Mouse (Mus musculus): Measurements from ENCODE around the gene Tmem44. TPM values are rescaled to one million over a fixed set of nuclear protein-coding genes. Genes with fewer than 3 reads are reported as not detected.
"Not testable (repeated sequence)": the region's sequence is repeated elsewhere in the genome, so short reads cannot be mapped to it uniquely, and the experiment has no call there.

Gene Tmem44
- polyA plus RNA-seq, 1 experiment, result 3.0 TPM

DNA sequence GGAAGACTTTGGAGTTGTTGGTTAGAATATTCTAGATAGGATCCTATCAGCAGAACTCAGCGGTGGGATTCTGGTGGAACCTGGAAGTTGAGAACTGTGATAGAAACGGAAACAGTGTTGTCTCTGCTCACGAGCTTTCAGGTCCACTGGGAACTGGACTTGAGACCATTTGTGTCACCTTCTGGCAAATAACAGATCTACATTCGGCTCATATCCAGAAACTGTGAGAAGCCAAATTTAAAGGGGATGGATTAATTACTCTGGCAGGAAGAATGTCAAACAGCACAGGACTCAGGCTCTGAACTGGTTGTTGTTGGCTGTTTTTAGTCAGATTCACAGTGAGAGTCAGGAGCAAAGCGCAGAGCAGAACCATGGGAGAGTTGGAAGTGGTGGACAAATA lies 72.9 kb downstream of the Tmem44 start:
- peaks cover 4% of the 10 kb centered on the region; the same call in 1 of the 2 replicates for H3K4me1 ChIP-seq (ENCODE audit: control insufficient read depth, insufficient read depth, insufficient read length, low read length)
- H3K36me3 ChIP-seq (ENCODE audit: control insufficient read depth, insufficient read depth, low read length), result no peaks in the 10 kb centered on the region
- no peaks in the 10 kb centered on the region for H3K27me3 ChIP-seq (ENCODE audit: control insufficient read depth, insufficient read depth, low read length)
- 85% methylated on average over 5 of the region's 5 CpGs for WGBS
- TF ChIP-seq POLR2A (IDR thresholded peaks at IDR 0.05; ENCODE audit: low read depth, low read length) (no peak), CTCF (IDR thresholded peaks at IDR 0.05; ENCODE audit: extremely low read depth, insufficient read length, insufficient replicate concordance, low read depth, low read length) (no peak)
- no peak overlapping the region for H3K27ac ChIP-seq (ENCODE audit: insufficient read depth, low read depth, low read length)
- H3K4me3 ChIP-seq (ENCODE audit: low read depth, low read length), result no peak overlapping the region

DNA sequence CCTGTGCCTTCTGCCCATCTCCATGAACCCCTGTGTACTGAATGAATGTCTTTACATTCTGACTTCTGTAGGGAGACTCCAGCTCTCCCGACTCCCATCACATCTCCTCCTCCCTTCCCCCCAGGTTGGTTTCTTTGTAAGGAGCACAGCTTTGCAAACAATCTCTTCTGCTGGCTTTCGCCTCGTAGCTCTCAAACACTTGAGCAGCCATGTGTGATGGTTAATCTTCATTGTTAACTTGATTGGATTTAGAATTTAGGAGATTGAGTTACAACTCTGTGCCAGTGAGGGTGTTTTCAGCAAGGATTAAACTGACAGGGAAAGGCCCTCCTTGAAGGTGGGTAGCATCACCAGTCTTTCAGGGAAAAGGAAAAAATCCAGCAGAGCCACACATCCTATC lies 73.6 kb downstream of the Tmem44 start:
- H3K27me3 ChIP-seq (ENCODE audit: control insufficient read depth, insufficient read depth, low read length), result no peaks in the 10 kb centered on the region
- TF ChIP-seq POLR2A (IDR thresholded peaks at IDR 0.05; ENCODE audit: low read depth, low read length) (no peak), CTCF (IDR thresholded peaks at IDR 0.05; ENCODE audit: extremely low read depth, insufficient read length, insufficient replicate concordance, low read depth, low read length) (no peak)
- no peaks in the 10 kb centered on the region for H3K36me3 ChIP-seq (ENCODE audit: control insufficient read depth, insufficient read depth, low read length)
- no peak overlapping the region for H3K27ac ChIP-seq (ENCODE audit: insufficient read depth, low read depth, low read length)
- H3K4me1 ChIP-seq (ENCODE audit: control insufficient read depth, insufficient read depth, insufficient read length, low read length), result peaks cover 7% of the 10 kb centered on the region; the same call in 1 of the 2 replicates
- H3K4me3 ChIP-seq (ENCODE audit: low read depth, low read length), result no peak overlapping the region
- 90% methylated on average over 3 of the region's 3 CpGs for WGBS

DNA sequence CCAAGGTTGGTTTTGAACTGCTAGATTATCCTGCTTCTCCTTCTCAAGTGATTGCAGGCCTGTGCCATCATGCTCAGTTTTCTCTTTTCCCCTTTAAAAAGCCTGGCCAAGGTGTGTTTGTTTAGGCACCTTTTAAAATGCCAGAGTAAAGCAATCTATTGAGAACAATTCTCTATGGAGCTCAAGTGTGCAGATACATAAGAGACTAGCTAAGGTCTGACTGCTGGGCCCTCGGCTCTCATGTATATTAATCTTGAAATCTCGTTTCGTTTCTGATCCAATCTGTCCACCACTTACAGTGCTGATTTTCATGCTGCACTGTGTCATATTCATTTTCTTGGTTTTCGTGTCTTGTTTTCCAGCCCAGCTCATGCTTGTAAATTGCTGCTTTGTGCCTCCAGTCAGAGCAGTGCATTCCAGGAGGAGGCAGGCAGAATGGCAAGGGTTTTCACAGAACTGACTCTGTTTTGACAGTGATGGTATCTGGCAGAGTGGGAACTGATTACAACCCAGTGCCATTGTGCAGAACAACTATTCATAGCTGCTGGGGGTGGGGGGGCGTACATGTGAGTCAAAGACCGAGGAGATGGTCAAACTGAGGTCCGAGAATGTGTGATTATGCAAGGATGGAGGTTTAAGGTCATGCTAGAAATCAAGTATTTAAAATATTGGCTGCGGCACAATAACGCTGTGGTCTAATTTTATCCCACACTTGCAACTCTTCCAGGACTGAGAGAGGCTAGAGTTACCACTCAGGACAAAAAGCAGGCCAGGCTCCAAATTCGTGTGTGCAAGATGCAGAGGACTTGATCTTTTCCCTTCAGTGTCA lies 74.8 kb downstream of the Tmem44 start:
- TF ChIP-seq CTCF (IDR thresholded peaks at IDR 0.05; ENCODE audit: extremely low read depth, insufficient read length, insufficient replicate concordance, low read depth, low read length) (no peak), POLR2A (IDR thresholded peaks at IDR 0.05; ENCODE audit: low read depth, low read length) (no peak)
- no peaks in the 10 kb centered on the region for H3K27me3 ChIP-seq (ENCODE audit: control insufficient read depth, insufficient read depth, low read length)
- peaks cover 10% of the 10 kb centered on the region; the same call in 1 of the 2 replicates for H3K4me1 ChIP-seq (ENCODE audit: control insufficient read depth, insufficient read depth, insufficient read length, low read length)
- H3K4me3 ChIP-seq (ENCODE audit: low read depth, low read length), result no peak overlapping the region
- 81% methylated on average over 10 of the region's 10 CpGs for WGBS
- H3K36me3 ChIP-seq (ENCODE audit: control insufficient read depth, insufficient read depth, low read length), result no peaks in the 10 kb centered on the region
- no peak overlapping the region for H3K27ac ChIP-seq (ENCODE audit: insufficient read depth, low read depth, low read length)

DNA sequence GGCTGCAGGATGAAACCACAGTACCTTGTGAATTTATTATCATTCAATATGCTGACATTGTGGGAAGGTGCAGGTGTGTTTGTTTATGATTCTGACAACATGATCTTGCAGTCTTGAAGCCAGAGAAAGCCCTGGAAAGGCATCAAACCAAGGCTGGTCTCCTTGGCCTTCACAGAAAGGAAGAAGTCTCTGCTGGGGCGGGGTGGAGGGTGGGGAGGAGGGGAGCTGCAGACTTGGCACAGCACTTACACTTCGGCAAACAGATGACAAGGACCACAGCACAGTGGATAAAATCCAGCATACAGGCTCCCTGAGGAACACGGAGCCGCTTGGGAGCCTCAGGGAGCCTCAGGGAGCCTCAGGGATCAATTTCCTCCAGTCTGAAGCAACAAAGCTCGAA lies 78.2 kb downstream of the Tmem44 start:
- Histone ChIP-seq H3K36me3 (ENCODE audit: control insufficient read depth, insufficient read depth, low read length) (no peaks in the 10 kb centered on the region), H3K27ac (ENCODE audit: insufficient read depth, low read depth, low read length) (peak overlapping the region; percentile 34; the same call in 1 of the 2 replicates), H3K4me1 (ENCODE audit: control insufficient read depth, insufficient read depth, insufficient read length, low read length) (peaks cover 10% of the 10 kb centered on the region; the same call in 1 of the 2 replicates), H3K27me3 (ENCODE audit: control insufficient read depth, insufficient read depth, low read length) (no peaks in the 10 kb centered on the region), H3K4me3 (ENCODE audit: low read depth, low read length) (no peak overlapping the region)
- TF ChIP-seq POLR2A (IDR thresholded peaks at IDR 0.05; ENCODE audit: low read depth, low read length), result no peak
- TF ChIP-seq CTCF (IDR thresholded peaks at IDR 0.05; ENCODE audit: extremely low read depth, insufficient read length, insufficient replicate concordance, low read depth, low read length), result no peak
- WGBS, result 16% methylated on average over 5 of the region's 5 CpGs

DNA sequence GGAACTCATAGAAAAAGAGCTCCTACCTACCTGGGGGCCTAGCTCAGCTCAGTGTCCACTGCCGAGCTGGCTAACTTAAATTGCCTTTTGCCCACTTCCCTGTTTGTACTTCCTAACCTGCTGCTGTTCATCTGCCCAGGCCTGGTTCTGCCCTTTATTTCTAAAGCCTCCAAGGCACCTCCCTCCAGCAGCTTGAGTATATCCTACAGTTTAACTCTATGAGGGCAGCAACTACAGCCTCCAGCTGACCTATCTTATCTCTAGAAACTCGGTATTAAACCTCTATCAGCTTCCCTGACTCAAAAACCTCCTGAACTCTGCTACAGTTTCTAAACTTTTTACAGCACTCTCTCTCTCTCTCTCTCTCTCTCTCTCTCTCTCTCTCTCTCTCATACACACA lies 78.7 kb downstream of the Tmem44 start:
- Histone ChIP-seq H3K27ac (ENCODE audit: insufficient read depth, low read depth, low read length) (peak overlapping the region; percentile 23; the same call in 1 of the 2 replicates), H3K4me1 (ENCODE audit: control insufficient read depth, insufficient read depth, insufficient read length, low read length) (peaks cover 10% of the 10 kb centered on the region; the same call in 1 of the 2 replicates), H3K36me3 (ENCODE audit: control insufficient read depth, insufficient read depth, low read length) (no peaks in the 10 kb centered on the region), H3K4me3 (ENCODE audit: low read depth, low read length) (no peak overlapping the region), H3K27me3 (ENCODE audit: control insufficient read depth, insufficient read depth, low read length) (no peaks in the 10 kb centered on the region)
- TF ChIP-seq POLR2A (IDR thresholded peaks at IDR 0.05; ENCODE audit: low read depth, low read length) (no peak), CTCF (IDR thresholded peaks at IDR 0.05; ENCODE audit: extremely low read depth, insufficient read length, insufficient replicate concordance, low read depth, low read length) (no peak)
- 19% methylated on average over 2 of the region's 2 CpGs for WGBS

DNA sequence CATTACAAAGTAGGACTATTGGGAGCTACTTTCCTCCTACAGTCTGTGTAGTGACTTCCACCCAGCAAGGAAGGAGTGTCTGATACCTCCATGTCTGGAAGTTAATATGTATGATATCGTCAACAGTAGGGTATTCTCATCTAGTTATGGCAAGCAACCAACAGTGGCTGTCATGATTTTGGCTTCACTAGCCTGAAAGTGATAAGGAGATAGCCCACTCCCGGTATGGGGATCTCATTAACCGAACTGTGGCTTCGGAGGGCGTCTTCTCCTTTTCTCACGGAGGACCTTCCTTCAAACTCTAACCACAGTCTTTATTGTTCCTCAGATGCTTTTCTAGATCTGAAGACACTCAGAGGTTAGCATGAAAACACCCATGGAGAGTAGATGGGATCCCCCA lies 81.7 kb downstream of the Tmem44 start:
- no peak overlapping the region for H3K4me3 ChIP-seq (ENCODE audit: low read depth, low read length)

DNA sequence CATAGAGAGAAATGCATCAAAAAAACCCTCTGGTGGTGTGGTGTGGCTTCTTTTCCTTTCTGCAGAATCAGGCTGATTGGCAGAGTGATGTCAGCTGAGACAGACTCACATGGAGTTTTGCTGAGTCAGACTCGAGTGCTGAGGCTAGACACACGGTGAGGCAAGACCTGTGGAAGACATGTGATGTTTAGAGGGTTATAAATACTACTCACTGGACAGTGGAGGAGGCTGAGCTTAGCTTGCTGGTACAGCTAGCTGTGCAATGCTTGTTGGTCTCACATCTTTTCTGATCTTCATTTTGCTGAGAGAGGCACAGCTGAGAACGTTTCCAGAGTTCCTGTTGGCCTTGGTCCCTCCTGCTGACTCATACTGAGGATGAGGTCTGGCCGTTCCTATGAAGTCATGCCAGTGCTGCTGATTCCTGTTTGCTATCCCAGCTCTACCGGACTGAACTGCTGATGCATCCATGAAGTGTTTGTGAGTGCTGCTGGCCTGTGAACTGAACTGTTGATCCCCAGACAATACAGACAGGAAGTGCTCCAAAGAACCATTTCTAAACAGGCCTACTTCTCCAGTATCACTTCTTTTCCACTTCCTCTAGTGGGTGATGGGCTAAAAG lies 84.9 kb downstream of the Tmem44 start:
- H3K36me3 ChIP-seq (ENCODE audit: control insufficient read depth, insufficient read depth, low read length), result no peaks in the 10 kb centered on the region
- TF ChIP-seq POLR2A (IDR thresholded peaks at IDR 0.05; ENCODE audit: low read depth, low read length) (no peak), CTCF (IDR thresholded peaks at IDR 0.05; ENCODE audit: extremely low read depth, insufficient read length, insufficient replicate concordance, low read depth, low read length) (no peak)
- 58% methylated on average over 5 of the region's 5 CpGs for WGBS
- H3K4me1 ChIP-seq (ENCODE audit: control insufficient read depth, insufficient read depth, insufficient read length, low read length), result no peaks in the 10 kb centered on the region
- H3K27ac ChIP-seq (ENCODE audit: insufficient read depth, low read depth, low read length), result no peak overlapping the region
- H3K4me3 ChIP-seq (ENCODE audit: low read depth, low read length), result no peak overlapping the region
- no peaks in the 10 kb centered on the region for H3K27me3 ChIP-seq (ENCODE audit: control insufficient read depth, insufficient read depth, low read length)

More for the DNA sequence above, 81.7 kb downstream of the Tmem44 start:
- 85% methylated on average over 6 of the region's 6 CpGs for WGBS
- H3K27me3 ChIP-seq (ENCODE audit: control insufficient read depth, insufficient read depth, low read length), result no peaks in the 10 kb centered on the region
- no peak for TF ChIP-seq CTCF (IDR thresholded peaks at IDR 0.05; ENCODE audit: extremely low read depth, insufficient read length, insufficient replicate concordance, low read depth, low read length)
- no peak for TF ChIP-seq POLR2A (IDR thresholded peaks at IDR 0.05; ENCODE audit: low read depth, low read length)
- no peak overlapping the region for H3K27ac ChIP-seq (ENCODE audit: insufficient read depth, low read depth, low read length)
- peaks cover 6% of the 10 kb centered on the region; the same call in 1 of the 2 replicates for H3K4me1 ChIP-seq (ENCODE audit: control insufficient read depth, insufficient read depth, insufficient read length, low read length)
- H3K36me3 ChIP-seq (ENCODE audit: control insufficient read depth, insufficient read depth, low read length), result no peaks in the 10 kb centered on the region

DNA sequence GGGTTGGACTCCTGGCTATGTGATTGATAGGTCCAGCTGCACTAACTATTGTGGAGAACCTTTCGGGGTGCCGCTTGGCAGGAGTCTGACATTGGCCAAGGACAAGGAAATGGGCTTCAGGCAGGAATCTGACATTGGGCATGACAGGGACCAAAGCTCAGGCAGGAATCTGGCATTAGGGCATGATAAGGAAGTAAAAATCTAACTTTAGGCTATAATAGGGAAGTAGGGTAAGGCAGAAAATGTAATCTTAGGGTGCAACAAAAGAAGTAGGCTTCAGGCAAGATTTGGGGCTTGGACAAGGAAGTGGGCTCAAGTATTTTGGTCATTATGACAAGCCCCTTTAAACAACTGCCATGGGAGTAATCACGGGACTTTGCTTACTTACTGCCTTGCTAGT lies 85.9 kb downstream of the Tmem44 start:
- not testable (repeated sequence) for H3K27ac ChIP-seq (ENCODE audit: insufficient read depth, low read depth, low read length); H3K4me3 ChIP-seq (ENCODE audit: low read depth, low read length); H3K4me1 ChIP-seq (ENCODE audit: control insufficient read depth, insufficient read depth, insufficient read length, low read length); H3K36me3 ChIP-seq (ENCODE audit: control insufficient read depth, insufficient read depth, low read length); H3K27me3 ChIP-seq (ENCODE audit: control insufficient read depth, insufficient read depth, low read length)
- 82% methylated on average over 3 of the region's 3 CpGs for WGBS

Data from small intestine, adult 2 months (tissue).